Mouse (Mus musculus) megakaryocyte, embryonic 14.5 days (primary cell): Measurements from ENCODE around the gene Ptpn21.

ENCODE experiments used
- FLI1 ChIP-seq: IDR thresholded peaks from 2 replicates; pipeline ENCODE4 v1.6.1; 2012; ENCODE audit warnings: low read length, inconsistent platforms, mixed read lengths
- GATA1 ChIP-seq: IDR thresholded peaks from 3 replicates; pipeline ENCODE4 v1.6.1; 2012; ENCODE audit warnings: mixed read lengths, low read length, inconsistent platforms, borderline replicate concordance

DNA sequence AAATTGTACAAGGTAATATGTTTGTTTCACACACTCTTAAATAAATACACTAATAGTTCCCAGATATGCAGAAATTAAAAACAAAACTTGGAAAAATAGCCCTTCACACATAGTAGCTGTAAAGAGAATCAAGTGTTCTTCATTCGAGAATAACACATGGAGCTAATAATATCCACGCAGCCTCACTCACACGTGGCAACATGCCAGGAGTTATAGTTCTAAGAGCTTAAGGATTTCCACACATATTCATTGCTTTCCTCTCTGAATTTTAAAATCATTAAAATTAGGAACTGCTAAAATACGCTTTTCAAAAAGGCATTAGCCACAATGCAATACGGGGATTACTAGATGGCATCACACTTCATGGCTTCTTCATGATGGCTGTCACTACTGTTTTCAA, 40.0 kb downstream of the Ptpn21 start:
- no peak for TF ChIP-seq GATA1
- no peak for TF ChIP-seq FLI1
